Mouse (Mus musculus): ENCODE results near the gene Tenm3.

DNA sequence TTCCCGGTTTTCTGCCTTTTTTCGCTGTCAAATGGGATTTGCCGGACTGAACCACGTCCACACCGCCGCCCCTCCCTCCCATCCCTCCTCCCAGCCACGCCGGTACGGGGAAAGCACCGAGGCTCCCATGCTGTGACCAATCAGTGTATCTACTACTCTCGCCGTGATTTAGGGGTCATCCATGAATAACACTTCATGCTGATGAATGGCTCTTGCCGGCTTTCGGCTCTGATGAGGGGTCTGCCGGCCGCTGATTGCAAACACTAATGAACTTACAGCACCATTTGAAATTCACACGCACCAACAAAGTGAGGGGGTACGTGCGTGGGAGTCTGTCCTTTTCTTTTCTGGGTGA lies at the start of gene Tenm3:
- no peak for TF ChIP-seq EP300 (IDR thresholded peaks at IDR 0.05; ENCODE audit: low read depth)
- TF ChIP-seq CTCF (IDR thresholded peaks at IDR 0.05; ENCODE audit: low read depth) = no peak

All from liver, postnatal 0 days (tissue).